Mouse (Mus musculus): ENCODE results near the gene Tgfbi. TPM values are rescaled to one million over a fixed set of nuclear protein-coding genes. Genes with fewer than 3 reads are reported as not detected.
A peak's percentile ranks its signal among the peaks of the same experiment; 100 is the strongest.

Gene Tgfbi
- polyA plus RNA-seq, 1 experiment from 2014 or later: 85.8 TPM

GRCm38 (mm10) chr13:56644031-56644430, 34.7 kb downstream of the Tgfbi start:
- no peak overlapping the region for H3K4me2 ChIP-seq (ENCODE audit: low read depth, low read length)
- no peaks in the 10 kb centered on the region for H3K36me3 ChIP-seq (replicated peaks; ENCODE audit: control insufficient read depth, insufficient read depth, low read depth, low read length)
- DNase-seq (ENCODE audit: low spot score): peak; percentile 23
- H3K9me3 ChIP-seq (replicated peaks; ENCODE audit: control insufficient read depth, low read length): no peaks in the 10 kb centered on the region
- H3K27ac ChIP-seq (replicated peaks; ENCODE audit: low read depth, low read length): no peak overlapping the region
- no peaks in the 10 kb centered on the region for H3K27me3 ChIP-seq (ENCODE audit: control insufficient read depth, insufficient read depth, low read length)
- H3K4me1 ChIP-seq (ENCODE audit: control insufficient read depth, insufficient read depth, low read length): no peaks in the 10 kb centered on the region; the same call in 1 of the 2 replicates
- ATAC-seq (replicated peaks; ENCODE audit: insufficient number of reproducible peaks, low FRiP score, low TSS enrichment, low read depth): no peak
- WGBS: 83% methylated on average over 3 of the region's 3 CpGs
- H3K9ac ChIP-seq (replicated peaks; ENCODE audit: low read length): no peak overlapping the region
- H3K4me3 ChIP-seq (ENCODE audit: low read depth, low read length): no peak overlapping the region

GRCm38 (mm10) chr13:56645744-56646143, 36.4 kb downstream of the Tgfbi start:
- Histone ChIP-seq H3K9ac (replicated peaks; ENCODE audit: low read length) (no peak overlapping the region), H3K4me3 (ENCODE audit: low read depth, low read length) (no peak overlapping the region), H3K27me3 (ENCODE audit: control insufficient read depth, insufficient read depth, low read length) (no peaks in the 10 kb centered on the region), H3K4me1 (ENCODE audit: control insufficient read depth, insufficient read depth, low read length) (no peaks in the 10 kb centered on the region; the same call in 1 of the 2 replicates), H3K9me3 (replicated peaks; ENCODE audit: control insufficient read depth, low read length) (no peaks in the 10 kb centered on the region), H3K4me2 (ENCODE audit: low read depth, low read length) (no peak overlapping the region), H3K27ac (replicated peaks; ENCODE audit: low read depth, low read length) (no peak overlapping the region), H3K36me3 (replicated peaks; ENCODE audit: control insufficient read depth, insufficient read depth, low read depth, low read length) (no peaks in the 10 kb centered on the region)
- ATAC-seq (replicated peaks; ENCODE audit: insufficient number of reproducible peaks, low FRiP score, low TSS enrichment, low read depth) (no peak), DNase-seq (ENCODE audit: low spot score) (no peak)
- WGBS: 82% methylated on average over 6 of the region's 6 CpGs

GRCm38 (mm10) chr13:56647597-56648405, 38.5 kb downstream of the Tgfbi start:
- peak; percentile 67 for DNase-seq (ENCODE audit: low spot score)
- WGBS: 67% methylated on average over 10 of the region's 10 CpGs
- no peak overlapping the region for H3K4me3 ChIP-seq (ENCODE audit: low read depth, low read length)
- H3K27ac ChIP-seq (replicated peaks; ENCODE audit: low read depth, low read length): peak overlapping the region; percentile 68
- H3K27me3 ChIP-seq (ENCODE audit: control insufficient read depth, insufficient read depth, low read length): no peaks in the 10 kb centered on the region
- H3K4me2 ChIP-seq (ENCODE audit: low read depth, low read length): no peak overlapping the region
- ATAC-seq (replicated peaks; ENCODE audit: insufficient number of reproducible peaks, low FRiP score, low TSS enrichment, low read depth): peak; percentile 51; the same call in 1 of the 2 replicates
- H3K9me3 ChIP-seq (replicated peaks; ENCODE audit: control insufficient read depth, low read length): no peaks in the 10 kb centered on the region
- H3K4me1 ChIP-seq (ENCODE audit: control insufficient read depth, insufficient read depth, low read length): no peaks in the 10 kb centered on the region; the same call in 1 of the 2 replicates
- H3K36me3 ChIP-seq (replicated peaks; ENCODE audit: control insufficient read depth, insufficient read depth, low read depth, low read length): no peaks in the 10 kb centered on the region
- H3K9ac ChIP-seq (replicated peaks; ENCODE audit: low read length): no peak overlapping the region

GRCm38 (mm10) chr13:56650020-56650419, 40.7 kb downstream of the Tgfbi start:
- Histone ChIP-seq H3K4me3 (ENCODE audit: low read depth, low read length) (no peak overlapping the region), H3K9ac (replicated peaks; ENCODE audit: low read length) (no peak overlapping the region), H3K27ac (replicated peaks; ENCODE audit: low read depth, low read length) (no peak overlapping the region), H3K27me3 (ENCODE audit: control insufficient read depth, insufficient read depth, low read length) (no peaks in the 10 kb centered on the region), H3K9me3 (replicated peaks; ENCODE audit: control insufficient read depth, low read length) (no peaks in the 10 kb centered on the region), H3K36me3 (replicated peaks; ENCODE audit: control insufficient read depth, insufficient read depth, low read depth, low read length) (no peaks in the 10 kb centered on the region), H3K4me1 (ENCODE audit: control insufficient read depth, insufficient read depth, low read length) (no peaks in the 10 kb centered on the region; the same call in 1 of the 2 replicates), H3K4me2 (ENCODE audit: low read depth, low read length) (no peak overlapping the region)
- ATAC-seq (replicated peaks; ENCODE audit: insufficient number of reproducible peaks, low FRiP score, low TSS enrichment, low read depth) (no peak), DNase-seq (ENCODE audit: low spot score) (no peak)
- 84% methylated on average over 2 of the region's 2 CpGs for WGBS

GRCm38 (mm10) chr13:56652381-56652780, 43.1 kb downstream of the Tgfbi start:
- no peaks in the 10 kb centered on the region for H3K27me3 ChIP-seq (ENCODE audit: control insufficient read depth, insufficient read depth, low read length)
- no peaks in the 10 kb centered on the region for H3K36me3 ChIP-seq (replicated peaks; ENCODE audit: control insufficient read depth, insufficient read depth, low read depth, low read length)
- no peaks in the 10 kb centered on the region; the same call in 1 of the 2 replicates for H3K4me1 ChIP-seq (ENCODE audit: control insufficient read depth, insufficient read depth, low read length)
- DNase-seq (ENCODE audit: low spot score) (peak; percentile 62), ATAC-seq (replicated peaks; ENCODE audit: insufficient number of reproducible peaks, low FRiP score, low TSS enrichment, low read depth) (no peak)
- 22% methylated on average over 8 of the region's 8 CpGs for WGBS
- no peak overlapping the region for H3K4me2 ChIP-seq (ENCODE audit: low read depth, low read length)
- H3K9me3 ChIP-seq (replicated peaks; ENCODE audit: control insufficient read depth, low read length): no peaks in the 10 kb centered on the region
- H3K27ac ChIP-seq (replicated peaks; ENCODE audit: low read depth, low read length): peak overlapping the region; percentile 41; the same call in 1 of the 2 replicates
- no peak overlapping the region for H3K9ac ChIP-seq (replicated peaks; ENCODE audit: low read length)
- H3K4me3 ChIP-seq (ENCODE audit: low read depth, low read length): no peak overlapping the region

GRCm38 (mm10) chr13:56654176-56654575, 44.9 kb downstream of the Tgfbi start:
- peak overlapping the region; percentile 22; the same call in 1 of the 2 replicates for H3K27ac ChIP-seq (replicated peaks; ENCODE audit: low read depth, low read length)
- H3K36me3 ChIP-seq (replicated peaks; ENCODE audit: control insufficient read depth, insufficient read depth, low read depth, low read length): no peaks in the 10 kb centered on the region
- no peak overlapping the region for H3K4me2 ChIP-seq (ENCODE audit: low read depth, low read length)
- no peaks in the 10 kb centered on the region for H3K27me3 ChIP-seq (ENCODE audit: control insufficient read depth, insufficient read depth, low read length)
- H3K9ac ChIP-seq (replicated peaks; ENCODE audit: low read length): no peak overlapping the region
- ATAC-seq (replicated peaks; ENCODE audit: insufficient number of reproducible peaks, low FRiP score, low TSS enrichment, low read depth) (no peak), DNase-seq (ENCODE audit: low spot score) (peak; percentile 36)
- no peak overlapping the region for H3K4me3 ChIP-seq (ENCODE audit: low read depth, low read length)
- WGBS: 70% methylated on average over 5 of the region's 5 CpGs
- no peaks in the 10 kb centered on the region for H3K9me3 ChIP-seq (replicated peaks; ENCODE audit: control insufficient read depth, low read length)
- no peaks in the 10 kb centered on the region; the same call in 1 of the 2 replicates for H3K4me1 ChIP-seq (ENCODE audit: control insufficient read depth, insufficient read depth, low read length)

- no peak overlapping the region for H3K27ac ChIP-seq (replicated peaks; ENCODE audit: low read depth, low read length)
- ATAC-seq (replicated peaks; ENCODE audit: insufficient number of reproducible peaks, low FRiP score, low TSS enrichment, low read depth) (no peak; the same call in 1 of the 2 replicates), DNase-seq (ENCODE audit: low spot score) (peak; percentile 88)
- H3K4me1 ChIP-seq (ENCODE audit: control insufficient read depth, insufficient read depth, low read length): no peaks in the 10 kb centered on the region; the same call in 1 of the 2 replicates
- no peaks in the 10 kb centered on the region for H3K9me3 ChIP-seq (replicated peaks; ENCODE audit: control insufficient read depth, low read length)
- no peak overlapping the region for H3K4me3 ChIP-seq (ENCODE audit: low read depth, low read length)
- H3K27me3 ChIP-seq (ENCODE audit: control insufficient read depth, insufficient read depth, low read length): no peaks in the 10 kb centered on the region
- H3K4me2 ChIP-seq (ENCODE audit: low read depth, low read length): no peak overlapping the region
- no peak overlapping the region for H3K9ac ChIP-seq (replicated peaks; ENCODE audit: low read length)
- no peaks in the 10 kb centered on the region for H3K36me3 ChIP-seq (replicated peaks; ENCODE audit: control insufficient read depth, insufficient read depth, low read depth, low read length)
- 32% methylated on average over 7 of the region's 7 CpGs for WGBS
Measured at GRCm38 (mm10) chr13:56657946-56658512, 48.7 kb downstream of the Tgfbi start.

- 69% methylated on average over 6 of the region's 6 CpGs for WGBS
- Histone ChIP-seq H3K9ac (replicated peaks; ENCODE audit: low read length) (no peak overlapping the region), H3K4me3 (ENCODE audit: low read depth, low read length) (no peak overlapping the region), H3K27ac (replicated peaks; ENCODE audit: low read depth, low read length) (no peak overlapping the region), H3K4me1 (ENCODE audit: control insufficient read depth, insufficient read depth, low read length) (no peaks in the 10 kb centered on the region), H3K4me2 (ENCODE audit: low read depth, low read length) (no peak overlapping the region), H3K27me3 (ENCODE audit: control insufficient read depth, insufficient read depth, low read length) (no peaks in the 10 kb centered on the region), H3K36me3 (replicated peaks; ENCODE audit: control insufficient read depth, insufficient read depth, low read depth, low read length) (no peaks in the 10 kb centered on the region), H3K9me3 (replicated peaks; ENCODE audit: control insufficient read depth, low read length) (no peaks in the 10 kb centered on the region)
- DNase-seq (ENCODE audit: low spot score): no peak
- ATAC-seq (replicated peaks; ENCODE audit: insufficient number of reproducible peaks, low FRiP score, low TSS enrichment, low read depth): no peak
Measured at GRCm38 (mm10) chr13:56658931-56659330, 49.6 kb downstream of the Tgfbi start.
